ENCODE assay signal across 9 mouse cellular contexts in the genomic region with DNA sequence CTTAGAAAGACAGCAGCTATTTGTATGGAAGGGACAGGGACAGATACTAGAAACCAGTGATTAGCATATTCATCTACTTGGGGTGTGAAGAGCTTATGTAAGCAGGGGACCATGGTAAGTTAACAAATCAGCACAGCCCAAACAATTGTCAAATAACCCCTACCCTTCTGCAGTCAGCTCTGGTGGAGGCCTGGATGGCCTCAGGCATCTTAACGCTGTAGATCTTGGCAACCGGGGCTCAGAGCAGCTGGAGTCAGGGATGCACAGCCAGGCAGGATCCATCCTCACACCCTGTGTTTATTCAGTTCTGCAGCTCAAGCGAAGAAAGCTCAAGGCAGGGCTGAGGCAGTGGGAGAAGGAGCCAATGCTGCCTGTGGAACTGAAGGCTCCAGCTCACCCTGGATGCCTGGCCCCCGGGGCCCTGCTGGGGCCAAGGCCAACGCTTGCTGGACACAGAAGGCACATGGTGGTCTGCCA.
A peak's percentile ranks its signal among the peaks of the same experiment; 100 is the strongest.
DNase-seq lines count a peak whose midpoint lies in the region; ATAC-seq and TF ChIP-seq lines count a peak whose summit lies in the region.
"Had no signal": no experiment of that assay in that cellular context is flagged by ENCODE, and none has a peak within 500 bp of the region (broad histone marks: within the 10 kb centered on the region; RNA-seq: fewer than 3 reads in every experiment).

No protein-coding gene starts in this region.

- intact Hi-C loops in heart, postnatal 10 days (cut with DNase I): no loop called here

- H3K4me3 ChIP-seq in kidney, embryonic 16.5 days (ENCODE audit: low read length): no peak overlapping the region
- H3K4me3 ChIP-seq in midbrain, embryonic 16.5 days (ENCODE audit: low read depth, low read length): no peak overlapping the region
- H3K4me3 ChIP-seq in liver, postnatal 0 days (ENCODE audit: low read depth, low read length): no peak overlapping the region
- H3K4me3 ChIP-seq: heart, embryonic 15.5 days had no signal

- no peak overlapping the region for H3K9ac ChIP-seq in kidney, embryonic 16.5 days (replicated peaks; ENCODE audit: low read length)
- H3K9ac ChIP-seq in midbrain, embryonic 16.5 days (ENCODE audit: low read depth, low read length): no peak overlapping the region
- H3K9ac ChIP-seq in liver, postnatal 0 days (replicated peaks): no peak overlapping the region
- H3K9ac ChIP-seq: heart, embryonic 15.5 days had no signal

- no peaks in the 10 kb centered on the region for H3K9me3 ChIP-seq in kidney, embryonic 16.5 days (ENCODE audit: low read length)
- no peaks in the 10 kb centered on the region for H3K9me3 ChIP-seq in midbrain, embryonic 16.5 days (replicated peaks; ENCODE audit: control insufficient read depth, low read length, poor library complexity, severe bottlenecking)
- H3K9me3 ChIP-seq in liver, postnatal 0 days (ENCODE audit: low read length): no peaks in the 10 kb centered on the region
- H3K9me3 ChIP-seq: heart, embryonic 15.5 days had no signal

- H3K4me1 ChIP-seq in kidney, embryonic 16.5 days (ENCODE audit: insufficient read depth, low read length): no peaks in the 10 kb centered on the region
- no peaks in the 10 kb centered on the region for H3K4me1 ChIP-seq in midbrain, embryonic 16.5 days (ENCODE audit: control insufficient read depth, insufficient read depth, low read length)
- H3K4me1 ChIP-seq in liver, postnatal 0 days (ENCODE audit: insufficient read depth): no peaks in the 10 kb centered on the region
- H3K4me1 ChIP-seq: heart, embryonic 15.5 days had no signal

- H3K36me3 ChIP-seq in kidney, embryonic 16.5 days (ENCODE audit: insufficient read depth, low read length): no peaks in the 10 kb centered on the region
- no peaks in the 10 kb centered on the region for H3K36me3 ChIP-seq in midbrain, embryonic 16.5 days (ENCODE audit: control insufficient read depth, insufficient read depth, low read length)
- no peaks in the 10 kb centered on the region for H3K36me3 ChIP-seq in liver, postnatal 0 days (replicated peaks; ENCODE audit: insufficient read depth, low read length)
- H3K36me3 ChIP-seq: heart, embryonic 15.5 days had no signal

- no peak overlapping the region for H3K4me2 ChIP-seq in kidney, embryonic 16.5 days (replicated peaks; ENCODE audit: low read depth, low read length)
- H3K4me2 ChIP-seq in midbrain, embryonic 16.5 days (ENCODE audit: low read length): no peak overlapping the region
- no peak overlapping the region for H3K4me2 ChIP-seq in liver, postnatal 0 days (ENCODE audit: low read depth, low read length)
- H3K4me2 ChIP-seq: heart, embryonic 15.5 days had no signal

- TF ChIP-seq CTCF in liver, postnatal 0 days (IDR thresholded peaks at IDR 0.05; ENCODE audit: low read depth): no peak

- no peak overlapping the region for H3K27ac ChIP-seq in kidney, embryonic 16.5 days (ENCODE audit: low read length)
- H3K27ac ChIP-seq in midbrain, embryonic 16.5 days (ENCODE audit: low read length): no peak overlapping the region
- H3K27ac ChIP-seq in liver, postnatal 0 days (ENCODE audit: low read depth): no peak overlapping the region
- H3K27ac ChIP-seq: heart, embryonic 15.5 days had no signal

- WGBS in kidney, embryonic 16.5 days: 21% methylated on average over 5 of the region's 5 CpGs
- WGBS in midbrain, embryonic 16.5 days: 37% methylated on average over 5 of the region's 5 CpGs
- 67% methylated on average over 5 of the region's 5 CpGs for WGBS in liver, postnatal 0 days (ENCODE audit: insufficient replicate concordance)

- ATAC-seq in kidney, embryonic 16.5 days (ENCODE audit: low FRiP score, low TSS enrichment): peak; percentile 51
- ATAC-seq in midbrain, embryonic 16.5 days: peak; percentile 48; the same call in 1 of the 2 replicates
- ATAC-seq in liver, postnatal 0 days: no peak
- ATAC-seq in CD4-positive, CD25-positive, alpha-beta regulatory T cell, adult 4 months: no peak

- TF ChIP-seq EP300 in liver, postnatal 0 days (IDR thresholded peaks at IDR 0.05; ENCODE audit: low read depth): no peak

- DNase-seq in kidney, postnatal 25 days: no peak
- DNase-seq in cerebellum, adult 9-11 months: peak; percentile 54
- peak; percentile 44 for DNase-seq in heart, postnatal 10 days
- DNase-seq in liver, postnatal 0 days: no peak
- DNase-seq in spleen, adult 12 weeks (ENCODE audit: low spot score): no peak

- no peaks in the 10 kb centered on the region for H3K27me3 ChIP-seq in kidney, embryonic 16.5 days (ENCODE audit: insufficient read depth, low read length)
- H3K27me3 ChIP-seq in midbrain, embryonic 16.5 days (ENCODE audit: control insufficient read depth, insufficient read depth, low read depth, low read length): no peaks in the 10 kb centered on the region
- no peaks in the 10 kb centered on the region for H3K27me3 ChIP-seq in liver, postnatal 0 days (ENCODE audit: insufficient read depth, low read length)
- H3K27me3 ChIP-seq: heart, embryonic 15.5 days had no signal

Comparison
In these comparisons a context has a peak if more than half of its experiments do, and no peak if none do; other contexts are left out.
1. ATAC-seq: peak in kidney, embryonic 16.5 days (single experiment) and midbrain, embryonic 16.5 days (single experiment); none in liver, postnatal 0 days (single experiment) and CD4-positive, CD25-positive, alpha-beta regulatory T cell, adult 4 months (single experiment).
2. DNase-seq: peak in cerebellum, adult 9-11 months (single experiment) and heart, postnatal 10 days (2 of 2); none in kidney, postnatal 25 days (0 of 2), liver, postnatal 0 days (single experiment) and spleen, adult 12 weeks (single experiment).